Mouse (Mus musculus) testis, adult 2 months (tissue): ENCODE measurements at regions not wholly inside any gene's neighbourhood (a gene's known extent, or its start where the extent isn't known, plus 50 kb on each side); places are given as distances from the start of the nearest gene placed in this dataset.

Source experiments
- H3K27ac ChIP-seq: fragments of 200-500 bp; 2 replicates; pipeline ENCODE4 v1.5.1; 2012; ENCODE audit warnings: low read depth, low read length; ENCODE audit not compliant: control insufficient read depth, insufficient read depth
- H3K27me3 ChIP-seq: fragments of 200-500 bp; 2 replicates; pipeline ENCODE4 v1.6.1; 2012; ENCODE audit warnings: mild to moderate bottlenecking, low read length, moderate library complexity; ENCODE audit not compliant: control insufficient read depth, insufficient read depth
- H3K36me3 ChIP-seq: fragments of 200-500 bp; 2 replicates; pipeline ENCODE4 v1.6.1; 2012; ENCODE audit warnings: mild to moderate bottlenecking, low read length; ENCODE audit not compliant: control insufficient read depth, insufficient read depth
- H3K4me1 ChIP-seq: fragments of 200-500 bp; 2 replicates; pipeline ENCODE4 v1.6.1; 2012; ENCODE audit warnings: low read length; ENCODE audit not compliant: control insufficient read depth, insufficient read depth
- H3K4me3 ChIP-seq: fragments of 200-500 bp; 2 replicates; pipeline ENCODE4 v1.5.1; 2012; ENCODE audit warnings: low read depth, mild to moderate bottlenecking, low read length, moderate library complexity, mixed read lengths; ENCODE audit not compliant: control insufficient read depth
- CTCF ChIP-seq: fragments of 200-500 bp; IDR thresholded peaks from 2 replicates; pipeline ENCODE4 v1.5.1; 2012; ENCODE audit warnings: low read depth, mild to moderate bottlenecking, inconsistent platforms, low read length, moderate library complexity; ENCODE audit not compliant: control insufficient read depth, insufficient read depth, insufficient replicate concordance
- POLR2A ChIP-seq: fragments of 200-500 bp; IDR thresholded peaks from 2 replicates; pipeline ENCODE4 v1.6.1; 2012; ENCODE audit warnings: low read depth, mild to moderate bottlenecking, inconsistent platforms, low read length, moderate library complexity; ENCODE audit not compliant: control insufficient read depth

- Histone ChIP-seq H3K4me1 (no peaks in the 10 kb centered on the region; the same call in none of the 2 replicates), H3K36me3 (no peaks in the 10 kb centered on the region), H3K27me3 (no peaks in the 10 kb centered on the region), H3K4me3 (no peak overlapping the region), H3K27ac (no peak overlapping the region)
- TF ChIP-seq POLR2A (no peak), CTCF (no peak)
Measured at GRCm38 (mm10) chr2:169300411-169300810, 287.1 kb downstream of the Gm11011 start.

- no peaks in the 10 kb centered on the region for H3K4me1 ChIP-seq
- no peaks in the 10 kb centered on the region for H3K27me3 ChIP-seq
- no peak for TF ChIP-seq CTCF
- no peak for TF ChIP-seq POLR2A
- H3K4me3 ChIP-seq, result 0 out of 2 replicates have a peak overlapping the region, but pooled peaks have one; percentile 12
- no peaks in the 10 kb centered on the region for H3K36me3 ChIP-seq
- H3K27ac ChIP-seq, result no peak overlapping the region
Measured at GRCm38 (mm10) chr2:169297841-169298627, 289.5 kb downstream of the Gm11011 start.

- no peaks in the 10 kb centered on the region for H3K27me3 ChIP-seq
- no peaks in the 10 kb centered on the region for H3K4me1 ChIP-seq
- no peak for TF ChIP-seq CTCF
- H3K36me3 ChIP-seq, result no peaks in the 10 kb centered on the region
- no peak overlapping the region for H3K4me3 ChIP-seq
- H3K27ac ChIP-seq, result no peak overlapping the region
Measured at GRCm38 (mm10) chr2:169297226-169297625, 290.3 kb downstream of the Gm11011 start.

GRCm38 (mm10) chr2:169293351-169293750 lies 294.2 kb downstream of the Gm11011 start:
- no peaks in the 10 kb centered on the region for H3K4me1 ChIP-seq
- no peaks in the 10 kb centered on the region for H3K36me3 ChIP-seq
- no peak overlapping the region for H3K4me3 ChIP-seq
- H3K27ac ChIP-seq, result no peak overlapping the region
- H3K27me3 ChIP-seq, result no peaks in the 10 kb centered on the region
- TF ChIP-seq CTCF, result no peak
- no peak for TF ChIP-seq POLR2A

- no peaks in the 10 kb centered on the region for H3K36me3 ChIP-seq
- no peak overlapping the region for H3K4me3 ChIP-seq
- no peak for TF ChIP-seq POLR2A
- TF ChIP-seq CTCF, result no peak
- H3K27ac ChIP-seq, result no peak overlapping the region
- peaks cover 4% of the 10 kb centered on the region; the same call in 1 of the 2 replicates for H3K4me1 ChIP-seq
- H3K27me3 ChIP-seq, result no peaks in the 10 kb centered on the region
Measured at GRCm38 (mm10) chr2:169288891-169289605, 298.5 kb downstream of the Gm11011 start.

GRCm38 (mm10) chr2:169286701-169287100 lies 300.8 kb downstream of the Gm11011 start:
- H3K4me3 ChIP-seq, result no peak overlapping the region
- no peak for TF ChIP-seq POLR2A
- no peak for TF ChIP-seq CTCF
- peaks cover 4% of the 10 kb centered on the region; the same call in 1 of the 2 replicates for H3K4me1 ChIP-seq
- no peaks in the 10 kb centered on the region for H3K36me3 ChIP-seq
- H3K27ac ChIP-seq, result no peak overlapping the region
- H3K27me3 ChIP-seq, result no peaks in the 10 kb centered on the region

- Histone ChIP-seq H3K4me1 (peaks cover 4% of the 10 kb centered on the region; the same call in 1 of the 2 replicates), H3K4me3 (no peak overlapping the region), H3K27me3 (no peaks in the 10 kb centered on the region), H3K36me3 (no peaks in the 10 kb centered on the region), H3K27ac (no peak overlapping the region)
- TF ChIP-seq CTCF, result no peak
- no peak for TF ChIP-seq POLR2A
Measured at GRCm38 (mm10) chr2:169282508-169283117, 304.9 kb downstream of the Gm11011 start.
